Comparison of ENCODE assay signal across 30 mouse cellular contexts in the genomic region with DNA sequence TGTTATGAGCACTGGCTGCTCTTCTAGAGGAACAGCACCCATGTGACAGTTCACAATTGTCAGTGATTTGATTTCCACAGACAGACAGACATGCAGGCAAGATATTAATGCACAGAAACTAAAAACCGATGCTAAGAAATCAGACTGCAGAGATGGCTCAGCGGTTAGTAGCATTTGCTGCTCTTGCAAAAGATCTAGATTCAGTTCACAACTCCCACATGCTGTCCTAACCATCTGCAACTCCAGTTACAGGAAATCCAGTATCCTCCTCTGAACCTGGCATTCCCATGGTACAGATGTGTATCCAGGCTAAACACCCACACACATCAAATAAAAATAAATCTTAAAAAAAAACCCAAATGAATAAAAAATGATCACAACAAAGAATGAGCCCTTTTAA. TPM values are rescaled to one million over a fixed set of nuclear protein-coding genes. Genes with fewer than 3 reads are reported as not detected.
DNase-seq lines count a peak whose midpoint lies in the region; ATAC-seq lines count a peak whose summit lies in the region.
"Had no signal": no experiment of that assay in that cellular context is flagged by ENCODE, and none has a peak within 500 bp of the region (broad histone marks: within the 10 kb centered on the region; RNA-seq: fewer than 3 reads in every experiment).

No protein-coding gene starts in this region.

- H3K36me3 ChIP-seq in forebrain, embryonic 15.5 days: no peaks in the 10 kb centered on the region
- H3K36me3 ChIP-seq: embryonic facial prominence, embryonic 13.5 days; G1E; hindbrain, embryonic 13.5 days had no signal

- WGBS in forebrain, embryonic 15.5 days: 94% methylated on average over 2 of the region's 2 CpGs

- DNase-seq in frontal cortex, adult 2 months (ENCODE audit: extremely low spot score in 1 of 2, low spot score in 1 of 2): peak; percentile 50 to 72
- no peak for DNase-seq in frontal cortex, postnatal 25 days (ENCODE audit: low spot score in 2 of 2)
- DNase-seq in right cerebral cortex, adult 18-20 months: peak; percentile 73
- DNase-seq in right cerebral cortex, postnatal 25 days: no peak
- DNase-seq in layer of hippocampus, postnatal 36 days: peak; percentile 22
- DNase-seq in telencephalon, adult 2 months (ENCODE audit: low read depth, low spot score): peak; percentile 91
- DNase-seq in thymus, postnatal 4 days: no peak
- DNase-seq: adrenal gland, postnatal 10 days; cerebellum, postnatal 10 days; gastrocnemius, postnatal 14 days; kidney, postnatal 36 days; lung, embryonic 14.5 days; lung, postnatal 4 days; spleen, adult 18-20 months; thymus, postnatal 36 days had no signal

- ATAC-seq in forebrain, embryonic 15.5 days (replicated peaks): no peak
- ATAC-seq: activated CD4-positive, CD25-positive, alpha-beta regulatory T cell, adult 4 months; CD4-positive, CD25-positive, alpha-beta regulatory T cell, adult 4 months; forebrain, embryonic 16.5 days; inflammation-experienced regulatory T-cells, adult 6 months; midbrain, embryonic 16.5 days had no signal

- H3K4me1 ChIP-seq in forebrain, embryonic 15.5 days: 0 out of 2 replicates have a peak, but pooled peaks cover 4% of the 10 kb centered on the region

- no peak overlapping the region for H3K4me3 ChIP-seq in forebrain, embryonic 15.5 days
- H3K4me3 ChIP-seq: embryonic facial prominence, embryonic 13.5 days; hindbrain, embryonic 13.5 days had no signal

- no peak overlapping the region for H3K9ac ChIP-seq in forebrain, embryonic 15.5 days (replicated peaks)
- H3K9ac ChIP-seq: embryonic facial prominence, embryonic 13.5 days; hindbrain, embryonic 13.5 days; lung, embryonic 14.5 days had no signal

- H3K9me3 ChIP-seq in forebrain, embryonic 15.5 days: no peaks in the 10 kb centered on the region
- H3K9me3 ChIP-seq: embryonic facial prominence, embryonic 13.5 days; G1E; hindbrain, embryonic 13.5 days had no signal

- H3K27me3 ChIP-seq in forebrain, embryonic 15.5 days: peaks cover 16% of the 10 kb centered on the region

- H3K4me2 ChIP-seq in forebrain, embryonic 15.5 days (replicated peaks): no peak overlapping the region
- H3K4me2 ChIP-seq: embryonic facial prominence, embryonic 13.5 days; hindbrain, embryonic 13.5 days; liver, embryonic 11.5 days; lung, embryonic 14.5 days had no signal

- H3K27ac ChIP-seq in forebrain, embryonic 15.5 days (replicated peaks): no peak overlapping the region
- H3K27ac ChIP-seq: embryonic facial prominence, embryonic 13.5 days; hindbrain, embryonic 13.5 days had no signal

RNA-seq across cellular contexts. Expression of gene Acot5, which starts 2.6 kb away (rescaled TPM):
- polyA plus RNA-seq in frontal cortex, adult 2 months (2012; rRNA removed): 2.7 and 3.5 TPM in 2 replicates
- total RNA-seq in layer of hippocampus, postnatal 36 days (2021): 1 to 10 TPM; 7.9 to 9.1 TPM
- 0.32 TPM in 1 of 2 replicates, not detected in the other for polyA plus RNA-seq in forebrain, embryonic 15.5 days (2015; fragmentation: Nextera tagmentation; extraction: Ambion mirVana)
- total RNA-seq: G1E; heart, adult 8-10 months; neutrophil, adult 5-6 weeks had no signal
- polyA plus RNA-seq: activated CD4-positive, CD25-positive, alpha-beta regulatory T cell, adult 4 months; CD4-positive, CD25-positive, alpha-beta regulatory T cell, adult 4 months; G1E; heart, postnatal 0 days; hindbrain, embryonic 13.5 days; inflammation-experienced regulatory T-cells, adult 6 months; kidney, embryonic 14.5 days; limb, embryonic 11.5 days; liver, embryonic 11.5 days; lung, embryonic 14.5 days had no signal

RNA-seq across cellular contexts. Expression of gene Acot3, which starts 19.8 kb away (rescaled TPM):
- polyA plus RNA-seq in frontal cortex, adult 2 months (2012; rRNA removed): 1.7 TPM in 2 replicates
- total RNA-seq in layer of hippocampus, postnatal 36 days (2021): 1 to 10 TPM; 2.1 TPM
- 0.62 and 0.80 TPM in 2 replicates for polyA plus RNA-seq in forebrain, embryonic 15.5 days (2015; fragmentation: Nextera tagmentation; extraction: Ambion mirVana)
- total RNA-seq: G1E; gastrocnemius, postnatal 14 days; neutrophil, adult 5-6 weeks had no signal
- polyA plus RNA-seq: activated CD4-positive, CD25-positive, alpha-beta regulatory T cell, adult 4 months; CD4-positive, CD25-positive, alpha-beta regulatory T cell, adult 4 months; embryonic facial prominence, embryonic 13.5 days; inflammation-experienced regulatory T-cells, adult 6 months had no signal

RNA-seq across cellular contexts. Expression of gene Acot6, which starts 28.8 kb away (rescaled TPM):
- 5.8 and 5.9 TPM in 2 replicates for polyA plus RNA-seq in frontal cortex, adult 2 months (2012; rRNA removed)
- 1 to 10 TPM; 4.6 to 5.0 TPM for total RNA-seq in layer of hippocampus, postnatal 36 days (2021)
- polyA plus RNA-seq in forebrain, embryonic 15.5 days (2015; fragmentation: Nextera tagmentation; extraction: Ambion mirVana): 1.2 TPM in 2 replicates
- total RNA-seq: neutrophil, adult 5-6 weeks had no signal
- polyA plus RNA-seq: G1E had no signal

RNA-seq across cellular contexts. Expression of gene Gm49366, which starts 33.0 kb away (rescaled TPM):
- not detected in 2 replicates for polyA plus RNA-seq in frontal cortex, adult 2 months (2012; rRNA removed)
- total RNA-seq in layer of hippocampus, postnatal 36 days (2021): 1 to 10 TPM in 1 of 2 experiments, not detected in 1; 1.3 TPM
- polyA plus RNA-seq in forebrain, embryonic 15.5 days (2015; fragmentation: Nextera tagmentation; extraction: Ambion mirVana): not detected in 2 replicates
- total RNA-seq: adrenal gland, postnatal 10 days; G1E; gastrocnemius, postnatal 14 days; neutrophil, adult 5-6 weeks had no signal
- polyA plus RNA-seq: activated CD4-positive, CD25-positive, alpha-beta regulatory T cell, adult 4 months; CD4-positive, CD25-positive, alpha-beta regulatory T cell, adult 4 months; embryonic facial prominence, embryonic 13.5 days; forebrain, embryonic 16.5 days; G1E; heart, postnatal 0 days; hindbrain, embryonic 13.5 days; inflammation-experienced regulatory T-cells, adult 6 months; kidney, embryonic 14.5 days; limb, embryonic 11.5 days; liver, embryonic 11.5 days; lung, embryonic 14.5 days; midbrain, embryonic 16.5 days had no signal

RNA-seq across cellular contexts. Expression of gene Acot4, which starts 33.5 kb away (rescaled TPM):
- 1.8 and 2.0 TPM in 2 replicates for polyA plus RNA-seq in frontal cortex, adult 2 months (2012; rRNA removed)
- total RNA-seq in layer of hippocampus, postnatal 36 days (2021): 1 to 10 TPM; 1.8 to 2.4 TPM
- polyA plus RNA-seq in forebrain, embryonic 15.5 days (2015; fragmentation: Nextera tagmentation; extraction: Ambion mirVana): 0.27 and 0.41 TPM in 2 replicates
- total RNA-seq: neutrophil, adult 5-6 weeks had no signal
- polyA plus RNA-seq: activated CD4-positive, CD25-positive, alpha-beta regulatory T cell, adult 4 months; G1E had no signal

Comparison
In these comparisons a context has a peak if more than half of its experiments do, and no peak if none do; other contexts are left out.
1. DNase-seq: peak in frontal cortex, adult 2 months (2 of 2), right cerebral cortex, adult 18-20 months (single experiment), layer of hippocampus, postnatal 36 days (2 of 2) and telencephalon, adult 2 months (single experiment); none in frontal cortex, postnatal 25 days (0 of 2), right cerebral cortex, postnatal 25 days (single experiment) and thymus, postnatal 4 days (single experiment).